Mouse (Mus musculus) fat pad, adult 2 months (tissue): ENCODE results near the gene Lcn9.

Experiments used
- DNase-seq: peaks from one replicate; pipeline ENCODE4 v3.0.0-alpha.2; 2011; ENCODE audit warnings: low read depth, low spot score; ENCODE audit errors: extremely low read depth

Lcn9 gene

DNA sequence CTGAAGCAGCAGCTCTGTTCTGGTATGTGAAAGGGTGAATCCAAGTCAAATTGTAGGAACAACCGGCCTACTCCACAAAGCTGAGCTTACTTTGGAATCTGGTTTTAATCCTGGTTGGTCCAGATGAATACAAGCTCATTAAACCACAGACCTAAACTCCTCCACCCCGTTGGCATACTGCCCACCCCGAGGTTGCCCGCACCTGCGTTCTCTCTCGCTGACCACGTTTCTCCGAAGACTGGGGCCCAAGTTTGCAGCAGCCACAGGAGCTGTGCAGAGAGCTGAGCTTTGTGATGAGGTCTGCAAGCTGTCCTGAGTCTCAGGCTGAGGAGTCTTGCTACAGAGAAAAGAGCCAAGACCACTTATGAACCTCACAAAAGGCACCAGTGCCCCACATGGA is 23.6 kb downstream of the Lcn9 start:
- DNase-seq = no peak

DNA sequence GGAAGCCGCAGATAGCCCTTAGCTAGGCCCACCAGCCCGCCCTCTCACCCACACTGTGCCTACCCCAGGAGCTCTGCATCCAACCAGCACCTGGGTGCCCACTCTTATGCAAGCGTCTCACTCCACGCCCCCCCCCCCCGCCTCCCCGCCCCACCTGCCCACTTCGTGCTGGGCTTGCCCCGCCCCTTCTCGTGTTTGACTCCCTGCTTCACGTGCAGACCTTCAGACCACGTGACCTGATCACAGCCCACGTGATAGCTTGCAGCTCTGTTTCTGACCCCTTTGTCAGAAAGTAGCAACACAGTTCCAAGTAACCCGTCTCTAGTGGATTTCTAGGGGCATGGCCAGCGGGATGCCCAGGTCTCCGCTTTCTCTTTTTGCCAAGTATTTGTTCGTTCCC is 24.3 kb downstream of the Lcn9 start, which contains the start of gene Sohlh1:
Sohlh1 (minus strand) TSS at position 23 of the 400 bp plus-strand sequence.
- DNase-seq = no peak

DNA sequence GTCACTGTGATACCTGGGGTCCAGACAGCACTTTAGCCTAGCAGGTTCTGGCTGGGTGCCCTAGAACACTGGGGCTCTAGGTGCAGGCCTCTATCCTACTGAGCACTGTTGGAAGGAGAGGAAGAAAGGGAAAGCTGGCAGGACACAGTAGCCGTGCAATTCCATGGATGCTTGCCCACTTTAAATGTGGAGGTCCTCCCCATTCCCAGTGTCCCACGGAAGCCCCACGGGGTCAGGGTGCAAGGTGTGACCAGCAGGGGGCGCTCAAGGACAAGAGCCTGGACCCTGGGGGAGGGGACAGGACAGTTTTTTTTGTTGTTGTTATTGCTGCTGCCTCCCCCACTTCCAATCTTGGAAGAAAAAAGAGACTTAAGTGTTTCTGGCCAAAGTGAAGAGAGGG is 27.4 kb downstream of the Lcn9 start:
- no peak for DNase-seq

DNA sequence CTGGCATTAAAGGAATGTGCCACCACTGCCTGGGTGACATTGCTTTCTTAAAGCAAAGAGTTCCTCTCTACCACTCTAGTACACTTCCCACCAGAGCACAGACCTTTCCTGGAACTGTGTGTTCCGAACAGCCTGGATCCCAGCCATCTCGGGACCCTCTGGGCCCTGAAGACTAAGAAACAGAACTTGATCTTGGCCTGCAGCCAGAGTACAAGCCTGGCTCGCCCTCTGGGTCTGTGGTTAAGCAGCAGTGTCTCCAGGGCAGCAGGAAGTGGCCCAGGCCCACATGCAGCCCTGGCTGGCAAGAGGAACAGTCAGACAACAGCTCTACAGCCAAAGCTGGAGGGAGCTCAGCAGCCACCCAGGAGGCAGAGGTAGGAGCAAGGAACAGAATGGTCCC is 29.7 kb downstream of the Lcn9 start:
- DNase-seq = no peak

DNA sequence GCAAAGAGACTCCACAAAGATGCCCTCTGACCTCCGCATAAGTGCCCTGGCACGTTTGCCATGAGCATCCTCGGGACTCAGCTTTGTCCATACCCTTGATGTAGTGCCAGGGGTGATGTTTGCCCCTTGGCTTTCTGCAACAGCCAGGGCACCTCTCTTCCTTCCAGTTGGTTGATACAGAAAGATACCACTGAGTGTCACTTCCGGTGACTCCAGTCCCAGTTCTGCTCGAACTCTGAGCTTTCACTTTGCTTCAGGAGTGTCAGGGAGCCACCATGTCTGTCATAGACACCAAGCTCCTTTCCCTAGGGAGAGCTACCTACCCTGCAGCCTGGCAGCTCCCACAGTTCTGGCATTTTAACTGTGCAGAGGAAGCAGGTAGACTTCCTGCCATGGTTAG is 31.0 kb downstream of the Lcn9 start:
- no peak for DNase-seq

DNA sequence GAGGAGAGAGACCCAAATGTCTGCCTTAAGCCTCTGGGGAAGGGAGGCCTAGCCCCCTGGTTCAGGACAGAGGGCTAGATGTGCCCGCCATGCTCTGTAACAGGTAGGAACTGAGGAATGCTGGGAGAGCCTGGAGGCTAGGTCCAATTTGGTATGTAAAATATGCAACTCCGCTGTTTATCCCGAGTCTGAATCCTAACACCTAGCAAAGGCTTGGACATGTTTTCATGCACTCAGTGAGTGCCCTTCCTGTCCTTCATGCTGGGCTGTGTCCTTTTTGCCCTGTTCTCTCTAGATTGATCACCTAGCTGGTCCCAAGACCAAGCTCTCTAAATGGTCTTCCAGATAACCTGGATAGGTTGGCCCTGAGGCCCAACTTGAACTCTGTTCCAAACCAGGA is 36.9 kb downstream of the Lcn9 start:
- no peak for DNase-seq

DNA sequence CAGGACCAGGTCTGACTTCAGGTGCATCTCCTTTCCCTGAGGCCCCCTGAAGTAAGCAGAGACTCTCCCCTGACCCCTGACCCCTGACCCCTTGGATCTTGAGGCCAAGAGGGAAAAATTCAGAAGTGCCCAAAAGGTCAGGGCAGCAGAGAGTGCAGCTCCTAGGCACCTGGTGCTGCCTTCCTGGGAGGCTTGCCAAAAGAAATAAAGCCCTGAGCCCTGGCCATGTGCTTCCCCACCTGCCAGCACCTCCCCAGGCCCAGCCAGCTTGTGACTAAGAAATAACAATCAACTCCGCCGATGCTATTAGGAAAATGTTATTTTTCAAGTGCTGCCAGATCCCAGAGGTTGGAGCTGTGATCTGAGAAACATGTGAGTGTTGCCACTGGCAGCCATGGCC is 39.1 kb downstream of the Lcn9 start:
- DNase-seq = no peak

DNA sequence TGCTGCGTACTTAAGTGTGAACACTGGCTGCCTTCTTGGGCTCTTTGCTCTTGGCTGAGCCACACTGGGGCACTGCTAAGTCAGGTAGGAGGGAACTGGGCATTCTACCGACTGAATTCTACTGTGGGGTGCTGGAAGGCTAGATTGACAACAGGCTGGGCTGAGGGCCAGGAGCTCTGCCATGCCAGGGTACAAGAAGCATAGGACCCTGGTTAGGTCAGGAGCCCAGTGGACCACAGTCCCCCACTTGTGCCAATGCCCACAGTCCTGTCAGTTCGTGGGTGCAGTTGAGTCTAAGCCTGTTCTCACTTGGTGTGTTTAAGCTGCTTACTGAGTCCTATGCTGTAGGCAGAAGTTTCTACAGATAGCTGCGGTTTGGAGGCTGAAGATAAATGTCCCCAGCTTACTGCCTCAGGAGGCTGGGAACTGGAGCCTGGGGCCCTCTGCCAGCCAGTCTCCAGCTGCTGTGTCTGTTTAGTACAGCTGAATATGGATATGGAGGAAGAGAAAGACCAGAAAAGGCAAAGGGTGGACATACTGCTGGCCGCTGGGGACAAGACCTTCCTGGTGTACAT is 39.8 kb downstream of the Lcn9 start:
- DNase-seq = no peak

DNA sequence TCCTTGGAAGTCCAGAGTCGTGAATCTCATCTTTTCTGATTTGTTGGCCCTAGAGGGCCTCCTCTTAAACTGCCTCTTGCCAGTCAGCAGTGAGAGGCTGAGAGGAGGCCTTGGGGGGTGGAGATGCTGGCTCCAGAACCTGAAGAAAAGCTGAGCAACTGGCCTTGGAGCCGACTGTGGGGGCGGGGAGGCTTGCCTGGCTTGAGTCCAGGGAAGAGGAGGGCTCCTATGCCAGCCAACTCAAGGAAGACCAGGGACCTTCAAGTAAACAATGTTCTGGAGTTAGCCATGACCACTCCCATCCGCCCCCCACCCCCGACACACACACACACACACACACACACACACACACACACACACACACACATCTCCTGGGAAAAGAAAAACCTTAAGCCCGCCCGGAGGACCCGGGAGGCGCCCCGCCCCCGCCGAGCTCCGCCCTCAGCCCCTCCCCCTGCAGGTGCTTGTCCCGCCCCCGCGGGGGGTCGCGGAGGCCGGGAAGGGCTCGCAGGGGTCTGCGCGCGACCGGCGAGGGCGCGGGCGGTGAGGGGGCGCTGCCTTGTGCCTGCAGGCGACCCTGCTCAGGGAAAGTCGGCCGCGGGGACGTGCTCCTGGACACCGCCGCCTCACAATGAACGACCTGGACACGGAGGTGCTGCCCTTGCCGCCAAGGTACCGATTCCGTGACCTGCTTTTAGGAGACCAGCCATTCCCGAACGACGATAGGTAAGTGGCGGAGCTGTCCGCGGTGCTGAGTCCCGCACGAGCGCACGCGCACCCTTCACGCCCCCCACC is 40.6 kb downstream of the Lcn9 start, which contains the start of gene Kcnt1:
Kcnt1 (plus strand) TSS at position 398 of the 795 bp plus-strand sequence.
- no peak for DNase-seq

DNA sequence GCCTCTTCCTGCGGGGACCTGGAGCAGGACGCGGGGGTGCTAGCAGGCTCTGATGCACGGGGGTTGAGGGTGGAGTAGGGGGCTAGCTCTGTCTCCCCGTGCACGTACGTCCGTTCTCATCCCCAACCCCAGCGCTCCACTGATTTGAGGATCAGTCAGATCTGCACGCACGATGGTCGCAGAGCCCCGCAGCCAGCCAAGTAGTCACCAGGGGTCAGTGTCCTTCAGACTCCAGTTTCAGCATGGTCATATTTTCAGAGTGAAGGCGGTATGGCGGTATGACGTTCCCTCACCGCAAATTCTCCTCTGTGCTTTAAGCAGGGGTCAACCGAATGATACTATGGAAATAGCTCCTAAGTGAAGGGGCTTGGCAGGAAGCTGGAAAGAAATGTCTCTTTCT is 41.3 kb downstream of the Lcn9 start:
- DNase-seq = no peak

DNA sequence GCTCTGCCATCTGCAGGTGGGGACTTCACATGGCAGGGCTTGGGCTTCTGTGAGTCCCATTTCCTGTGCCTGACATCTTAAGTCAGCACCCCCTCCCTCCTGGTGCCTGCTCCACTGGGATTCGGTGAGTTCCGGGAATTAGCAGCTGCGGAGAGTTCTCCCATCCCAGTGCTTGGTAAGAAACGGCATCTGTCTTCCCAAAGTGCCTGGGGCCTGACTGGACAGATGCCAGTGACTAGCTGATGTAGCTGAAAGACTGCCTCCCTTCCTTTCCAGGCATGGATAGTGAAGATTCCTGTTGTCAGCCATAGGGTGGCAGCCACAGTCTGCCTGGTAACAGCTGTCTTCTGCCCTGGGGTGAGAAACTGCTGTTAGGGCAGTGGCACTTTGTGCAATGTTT is 42.5 kb downstream of the Lcn9 start:
- DNase-seq = no peak

DNA sequence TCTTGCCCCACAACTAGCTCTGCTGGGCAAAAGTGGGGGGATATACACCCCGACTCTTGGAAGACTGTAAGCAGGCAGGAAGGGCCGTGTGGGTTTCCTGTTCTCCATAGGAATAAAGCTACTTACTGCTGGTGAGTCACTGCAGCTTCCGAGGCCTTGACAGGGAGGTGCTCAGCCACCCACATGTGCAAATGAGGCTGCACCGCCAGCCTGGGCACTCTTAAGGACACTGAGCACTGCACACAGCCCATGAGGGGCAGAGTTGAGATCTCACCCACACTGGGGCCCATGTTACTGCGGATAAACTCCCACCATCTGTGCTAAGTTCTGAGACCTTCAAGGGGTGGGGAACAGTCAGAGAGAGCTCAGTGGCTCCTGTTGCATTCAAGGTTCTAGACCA is 43.7 kb downstream of the Lcn9 start:
- no peak for DNase-seq
